Mouse (Mus musculus) E14TG2a.4 (cell line): Measurements from ENCODE around the gene Tceanc.

Experiments used
- CTCF ChIP-seq: conservative IDR thresholded peaks from 2 replicates; pipeline ENCODE4 v1.5.1; 2014; ENCODE audit warnings: low read length
- POU5F1 ChIP-seq: IDR thresholded peaks from 2 replicates; pipeline ENCODE4 v1.6.1; 2014; ENCODE audit warnings: low read length, borderline replicate concordance

- TF ChIP-seq CTCF (no peak), POU5F1 (no peak)
Measured at GRCm38 (mm10) chrX:166565983-166566382, 47.6 kb upstream of the Tceanc start.
